Mouse (Mus musculus) ES-Bruce4 (cell line): ENCODE measurements around the gene Acin1. TPM values are rescaled to one million over a fixed set of nuclear protein-coding genes. Genes with fewer than 3 reads are reported as not detected.

Source experiments
- H3K27ac ChIP-seq: 2 replicates; pipeline ENCODE4 v1.5.1; 2012; ENCODE audit warnings: low read length, inconsistent platforms; ENCODE audit not compliant: insufficient read depth
- H3K27me3 ChIP-seq: 2 replicates; pipeline ENCODE4 v1.6.1; 2012; ENCODE audit warnings: mild to moderate bottlenecking, low read length, inconsistent platforms; ENCODE audit not compliant: control insufficient read depth, poor library complexity, insufficient read depth, severe bottlenecking
- H3K36me3 ChIP-seq: 2 replicates; pipeline ENCODE4 v1.6.1; 2012; ENCODE audit warnings: inconsistent platforms, mild to moderate bottlenecking, low read length, moderate library complexity; ENCODE audit not compliant: control insufficient read depth, poor library complexity, insufficient read depth, severe bottlenecking
- H3K4me1 ChIP-seq: one replicate; pipeline ENCODE4 v1.8.1; 2011; ENCODE audit warnings: low read length; ENCODE audit not compliant: control insufficient read depth, insufficient read depth
- H3K4me3 ChIP-seq: 2 replicates; pipeline ENCODE4 v1.5.1; 2011; ENCODE audit warnings: low read depth, mild to moderate bottlenecking, low read length
- H3K9ac ChIP-seq: 2 replicates; pipeline ENCODE4 v1.6.1; 2012; ENCODE audit warnings: low read depth, mild to moderate bottlenecking, inconsistent platforms; ENCODE audit not compliant: poor library complexity, severe bottlenecking
- H3K9me3 ChIP-seq: replicated peaks from 2 replicates; pipeline ENCODE4 v1.6.1; 2012; ENCODE audit warnings: mild to moderate bottlenecking, low read length, inconsistent platforms; ENCODE audit not compliant: control insufficient read depth, poor library complexity, insufficient read depth, severe bottlenecking
- CTCF ChIP-seq: IDR thresholded peaks from one replicate; pipeline ENCODE4 v1.8.1; 2011; ENCODE audit warnings: low read depth, low read length
- EP300 ChIP-seq: IDR thresholded peaks from 2 replicates; pipeline ENCODE4 v1.6.1; 2011; ENCODE audit warnings: low read depth, low read length; ENCODE audit not compliant: insufficient read depth
- POLR2A ChIP-seq: IDR thresholded peaks from one replicate; pipeline ENCODE4 v1.8.1; 2011; ENCODE audit warnings: low read length; ENCODE audit not compliant: insufficient read depth
- polyA plus RNA-seq: library from polyadenylated mRNA; stranded (reverse); fragments of >200 nt; gene quantifications from 2 replicates; pipeline ENCODE4 v1.2.4, GENCODE M21; 2011; ENCODE audit warnings: low read depth; ENCODE audit not compliant: missing spikeins, insufficient read depth, insufficient read length

The Acin1 gene
- polyA plus RNA-seq = 299 and 323 TPM in 2 replicates

GRCm38 (mm10) chr14:54686522-54687143, at the start of gene Acin1:
Gene Acin1 (minus strand): TSS chr14:54686931.
- peak within 1 kb of the TSS; percentile 89 for H3K9ac ChIP-seq
- H3K4me1 ChIP-seq = no peaks in the 10 kb centered on the region
- H3K36me3 ChIP-seq = peaks cover 29% of the 10 kb centered on the region
- H3K27ac ChIP-seq = peak within 1 kb of the TSS; percentile 88
- TF ChIP-seq CTCF (no peak), POLR2A (peak; percentile 26)
- no peaks in the 10 kb centered on the region for H3K9me3 ChIP-seq
- H3K4me3 ChIP-seq = peak within 1 kb of the TSS; percentile 91
- H3K27me3 ChIP-seq = no peaks in the 10 kb centered on the region

GRCm38 (mm10) chr14:54735221-54735620, 48.5 kb upstream of the Acin1 start:
- Histone ChIP-seq H3K4me1 (no peaks in the 10 kb centered on the region), H3K4me3 (no peak overlapping the region), H3K27ac (no peak overlapping the region), H3K9me3 (no peaks in the 10 kb centered on the region; the same call in 1 of the 2 replicates), H3K9ac (no peak overlapping the region), H3K27me3 (no peaks in the 10 kb centered on the region), H3K36me3 (no peaks in the 10 kb centered on the region)
- TF ChIP-seq POLR2A (no peak), CTCF (no peak), EP300 (no peak)

GRCm38 (mm10) chr14:54734004-54734403, 47.3 kb upstream of the Acin1 start:
- TF ChIP-seq POLR2A (no peak), EP300 (no peak), CTCF (no peak)

GRCm38 (mm10) chr14:54732206-54732605, 45.5 kb upstream of the Acin1 start:
- H3K9me3 ChIP-seq = no peaks in the 10 kb centered on the region; the same call in 1 of the 2 replicates

More at GRCm38 (mm10) chr14:54734004-54734403, 47.3 kb upstream of the Acin1 start:
- H3K4me1 ChIP-seq = no peaks in the 10 kb centered on the region
- no peak overlapping the region for H3K27ac ChIP-seq
- no peak overlapping the region for H3K9ac ChIP-seq
- no peak overlapping the region for H3K4me3 ChIP-seq
- H3K27me3 ChIP-seq = no peaks in the 10 kb centered on the region
- no peaks in the 10 kb centered on the region; the same call in 1 of the 2 replicates for H3K9me3 ChIP-seq
- no peaks in the 10 kb centered on the region for H3K36me3 ChIP-seq

GRCm38 (mm10) chr14:54730305-54730704, 43.6 kb upstream of the Acin1 start:
- Histone ChIP-seq H3K27ac (no peak overlapping the region), H3K9ac (no peak overlapping the region), H3K36me3 (no peaks in the 10 kb centered on the region), H3K4me1 (no peaks in the 10 kb centered on the region), H3K4me3 (no peak overlapping the region), H3K9me3 (no peaks in the 10 kb centered on the region; the same call in 1 of the 2 replicates), H3K27me3 (no peaks in the 10 kb centered on the region)
- TF ChIP-seq CTCF = no peak
- no peak for TF ChIP-seq EP300
- no peak for TF ChIP-seq POLR2A

More at GRCm38 (mm10) chr14:54732206-54732605, 45.5 kb upstream of the Acin1 start:
- no peak overlapping the region for H3K27ac ChIP-seq
- TF ChIP-seq CTCF = no peak
- no peaks in the 10 kb centered on the region for H3K36me3 ChIP-seq
- H3K4me1 ChIP-seq = no peaks in the 10 kb centered on the region
- no peak overlapping the region for H3K9ac ChIP-seq
- H3K4me3 ChIP-seq = no peak overlapping the region
- H3K27me3 ChIP-seq = no peaks in the 10 kb centered on the region

GRCm38 (mm10) chr14:54728823-54729653, 42.3 kb upstream of the Acin1 start:
- Histone ChIP-seq H3K4me1 (no peaks in the 10 kb centered on the region), H3K9ac (no peak overlapping the region), H3K27ac (no peak overlapping the region), H3K27me3 (no peaks in the 10 kb centered on the region), H3K36me3 (no peaks in the 10 kb centered on the region), H3K4me3 (no peak overlapping the region), H3K9me3 (no peaks in the 10 kb centered on the region)
- no peak for TF ChIP-seq EP300
- TF ChIP-seq POLR2A = no peak
- TF ChIP-seq CTCF = no peak
